Mouse (Mus musculus) megakaryocyte progenitor cell, adult 5-6 weeks (primary cell): ENCODE data around the gene Spock3. TPM values are rescaled to one million over a fixed set of nuclear protein-coding genes. Genes with fewer than 3 reads are reported as not detected.
"Not testable (repeated sequence)": the region's sequence is repeated elsewhere in the genome, so short reads cannot be mapped to it uniquely, and the experiment has no call there.

Experiments used
- ATAC-seq: replicated peaks from 2 replicates; pipeline ENCODE4 v1.8.0; 2016; ENCODE audit warnings: mild to moderate bottlenecking, moderate TSS enrichment, inconsistent platforms; ENCODE audit not compliant: poor library complexity
- total RNA-seq, 2 experiments: library from RNA; stranded (forward) in 1 of 2; stranded (reverse) in 1 of 2; fragments of 157-497, 149-512 nt in 1 of 2; fragments of 200-1000 nt in 1 of 2; gene quantifications; 2 replicates each; pipeline versions ENCODE4 v1.2.3 to v1.2.4; 2015 to 2017

Gene Spock3
- total RNA-seq (2015) (not detected in 2 replicates), total RNA-seq (2017) (not detected in 2 replicates)

DNA sequence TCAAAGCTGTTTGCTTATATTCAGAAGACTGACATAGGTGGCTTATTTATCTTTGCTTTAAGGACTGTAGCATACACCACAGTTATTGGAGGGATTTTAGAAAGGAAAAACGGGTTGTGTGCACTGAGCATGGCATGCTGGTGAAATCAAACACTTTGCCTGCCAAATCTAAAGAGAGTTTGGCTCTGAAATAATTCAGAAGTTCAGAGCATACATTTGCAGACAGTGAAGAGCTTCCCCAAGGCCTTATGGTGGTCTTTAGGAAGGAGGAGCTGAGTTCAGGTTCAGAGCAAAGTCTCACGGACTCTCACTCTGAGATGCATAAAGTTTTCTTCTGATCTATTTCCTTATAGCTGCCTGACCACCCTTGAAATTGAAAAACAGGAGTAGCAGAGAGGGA lies at the start of gene Spock3:
Gene Spock3, plus strand, starts transcription at position 301 of the 400 bp plus-strand sequence.
- no peak for ATAC-seq

DNA sequence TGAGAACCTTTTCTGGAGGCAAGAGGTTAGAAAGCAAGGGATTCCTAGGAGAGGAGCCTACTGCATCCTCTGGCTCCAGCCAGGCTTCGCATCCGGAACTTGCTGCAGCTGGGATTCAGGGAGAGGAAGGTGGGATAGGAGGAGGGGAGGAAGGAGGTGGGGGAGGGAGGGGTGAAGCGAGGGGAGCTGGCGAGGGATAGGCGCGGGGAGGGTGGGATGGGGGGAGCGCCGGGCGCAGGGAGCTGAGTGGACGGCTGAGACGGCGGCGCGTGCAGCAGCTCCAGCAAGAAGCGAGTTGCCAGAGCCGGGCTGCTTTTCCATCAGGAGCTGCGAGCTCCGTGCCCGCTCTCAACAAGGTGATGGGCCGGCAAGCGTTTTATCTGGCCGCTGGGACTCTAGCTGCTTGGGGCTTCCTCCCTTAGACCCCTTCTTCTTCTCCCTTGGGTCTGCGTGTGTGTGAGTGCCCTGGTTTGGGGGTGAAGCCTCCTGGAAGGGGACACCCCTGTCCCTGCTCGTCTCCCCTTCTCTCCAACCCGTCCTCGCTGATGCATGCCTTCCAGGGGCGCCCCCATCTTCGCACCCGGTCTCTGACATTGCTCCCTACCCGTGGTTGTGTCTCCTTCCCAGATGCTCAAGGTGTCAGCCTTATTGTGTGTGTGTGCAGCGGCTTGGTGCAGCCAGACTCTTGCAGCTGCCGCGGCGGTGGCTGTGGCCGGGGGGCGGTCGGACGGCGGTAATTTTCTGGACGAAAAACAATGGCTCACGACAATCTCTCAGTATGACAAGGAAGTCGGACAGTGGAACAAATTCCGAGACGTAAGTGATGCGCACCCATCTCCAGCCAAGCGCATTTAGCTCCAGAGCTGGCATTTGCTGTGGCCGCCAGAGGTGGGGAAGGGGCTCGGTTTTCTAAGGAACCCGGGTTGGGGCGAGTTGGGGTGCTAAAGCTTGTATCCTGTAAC lies 645 bp downstream of the Spock3 start:
- ATAC-seq, result 0 out of 2 replicates have a peak, but pooled peaks have one; percentile 14

DNA sequence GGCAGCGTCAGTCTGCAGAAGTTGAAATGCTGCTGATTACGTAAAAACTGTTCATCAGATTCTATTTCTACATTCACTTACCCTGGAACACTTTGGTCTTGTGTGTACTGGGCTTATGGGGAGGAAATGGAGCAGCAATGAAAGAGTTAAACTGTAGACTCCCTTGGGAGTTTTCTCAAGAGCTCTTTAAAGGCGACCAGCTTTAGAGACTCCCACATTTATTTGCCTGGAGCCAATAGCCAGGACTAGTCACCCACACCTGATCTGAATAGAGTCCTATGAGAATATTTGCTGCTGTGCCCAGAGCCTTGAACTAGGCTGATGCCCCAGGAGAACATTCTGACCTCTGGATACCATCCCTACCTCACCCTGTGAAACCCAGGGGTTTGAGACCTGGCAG lies 1.7 kb downstream of the Spock3 start:
- ATAC-seq, result no peak

DNA sequence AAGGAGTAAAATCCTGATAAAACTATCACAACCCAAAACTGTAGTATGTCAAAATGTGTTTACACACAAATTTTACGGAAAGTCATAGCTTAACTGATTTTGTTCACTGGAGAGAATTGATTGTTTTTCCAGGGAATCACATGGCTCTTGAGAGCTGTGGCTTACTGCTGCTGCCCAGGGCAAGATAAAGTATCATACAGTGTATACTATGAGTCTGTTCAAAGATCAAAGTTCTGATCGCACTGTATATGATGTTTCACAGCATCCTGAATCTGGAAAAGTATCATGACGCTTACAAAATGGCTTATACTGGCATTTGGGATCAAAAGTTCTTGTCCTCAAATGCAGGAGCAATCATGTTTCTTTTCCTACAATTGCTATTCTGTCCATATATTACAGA lies 11.8 kb downstream of the Spock3 start:
- ATAC-seq, result no peak

DNA sequence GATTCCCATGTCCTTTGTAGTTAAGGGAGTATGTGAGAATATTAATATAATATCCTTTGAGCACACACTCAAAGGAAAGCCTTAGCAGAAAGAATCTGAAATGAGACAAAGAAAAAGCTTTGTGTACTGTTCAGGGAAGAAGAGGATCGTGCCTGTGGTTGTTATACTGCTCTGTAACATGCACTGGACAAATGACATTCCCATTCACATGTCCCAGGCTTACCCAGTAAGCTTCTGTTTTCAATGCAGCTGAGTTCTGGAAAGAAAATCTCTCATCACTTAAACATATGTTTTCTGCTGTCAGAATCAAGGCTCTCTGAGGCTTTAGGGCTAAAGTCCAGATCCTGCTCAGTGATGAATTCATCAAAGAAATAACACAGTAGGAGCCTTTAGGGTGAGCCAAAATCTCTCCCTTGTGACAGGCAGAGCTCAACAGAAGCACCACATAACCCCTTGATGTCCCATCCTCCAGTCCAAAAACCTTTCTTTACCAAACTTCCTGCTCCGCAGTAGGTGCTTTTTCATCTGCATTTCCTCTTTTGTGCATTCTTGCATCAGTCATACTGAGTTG lies 19.1 kb downstream of the Spock3 start:
- no peak for ATAC-seq

DNA sequence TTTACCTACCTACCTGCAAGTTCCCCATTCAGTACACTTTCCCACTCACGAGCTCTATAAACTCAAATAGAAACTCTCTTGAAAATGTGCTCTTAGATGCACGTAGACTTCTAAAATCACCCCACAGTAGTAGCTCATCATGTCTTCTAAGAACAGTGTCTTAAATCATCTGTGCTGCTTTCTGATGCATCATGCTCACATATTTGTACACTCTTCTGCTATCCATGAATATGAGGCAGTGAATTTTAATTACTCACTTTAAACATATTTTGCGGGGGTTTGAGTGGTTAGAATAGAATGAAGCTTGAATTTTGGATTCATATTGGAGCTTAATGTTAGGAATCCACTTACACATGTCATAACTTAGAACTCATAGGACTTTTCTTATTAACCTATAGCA lies 138.2 kb downstream of the Spock3 start:
- ATAC-seq, result no peak

DNA sequence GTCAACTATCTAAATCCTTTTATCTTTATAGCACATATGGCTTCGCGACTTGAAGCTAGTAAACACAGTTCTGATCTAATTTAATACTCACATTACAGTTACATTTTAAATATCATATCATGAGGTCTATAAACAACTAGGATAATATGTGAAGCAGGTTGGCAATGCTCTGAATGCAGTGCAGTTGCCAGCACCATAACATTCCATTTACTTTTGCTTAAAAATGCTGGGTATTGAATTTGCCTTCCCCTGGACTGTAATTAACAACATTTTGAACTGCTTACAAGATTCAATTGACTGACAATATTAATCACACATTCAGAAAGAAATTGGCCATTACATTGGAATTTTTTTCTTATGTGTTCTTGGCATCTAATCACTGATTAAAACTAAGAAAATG lies 147.4 kb downstream of the Spock3 start:
- ATAC-seq, result no peak

DNA sequence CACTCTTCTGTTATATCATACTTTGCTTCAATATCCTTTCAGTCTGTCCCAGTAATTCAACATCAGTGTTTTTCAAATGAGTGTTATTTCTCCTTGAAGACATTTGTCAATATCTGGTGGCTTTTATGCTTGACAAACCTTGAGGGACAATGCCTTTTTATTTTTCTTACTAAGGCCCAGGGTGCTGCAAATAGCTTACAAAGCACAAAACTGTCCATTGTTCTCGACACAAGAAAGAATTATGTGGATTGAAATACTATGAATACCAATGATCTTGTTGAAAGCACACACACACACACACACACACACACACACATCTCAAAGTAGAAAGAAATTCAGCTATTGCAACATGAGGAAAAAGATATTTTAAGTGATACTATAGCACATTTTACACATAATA lies 159.0 kb downstream of the Spock3 start:
- ATAC-seq, result no peak

DNA sequence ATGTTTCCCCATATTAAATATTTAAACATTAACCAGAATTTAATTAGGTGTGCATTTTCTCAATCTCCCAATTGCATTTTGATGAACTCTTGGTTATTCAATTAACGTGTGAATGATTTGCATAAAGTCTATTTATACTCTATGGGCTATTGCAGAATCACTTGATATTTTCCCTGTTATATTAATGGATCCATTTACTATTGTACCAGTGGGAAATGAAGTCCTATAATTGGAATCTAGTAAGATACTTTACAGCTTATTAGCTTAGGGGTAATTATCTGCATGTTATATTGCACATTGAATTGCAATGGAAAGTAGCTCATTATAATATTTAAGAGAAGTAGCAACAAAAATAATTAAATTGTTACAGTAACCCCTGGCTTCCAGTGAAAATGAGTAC lies 162.1 kb downstream of the Spock3 start:
- ATAC-seq, result no peak

DNA sequence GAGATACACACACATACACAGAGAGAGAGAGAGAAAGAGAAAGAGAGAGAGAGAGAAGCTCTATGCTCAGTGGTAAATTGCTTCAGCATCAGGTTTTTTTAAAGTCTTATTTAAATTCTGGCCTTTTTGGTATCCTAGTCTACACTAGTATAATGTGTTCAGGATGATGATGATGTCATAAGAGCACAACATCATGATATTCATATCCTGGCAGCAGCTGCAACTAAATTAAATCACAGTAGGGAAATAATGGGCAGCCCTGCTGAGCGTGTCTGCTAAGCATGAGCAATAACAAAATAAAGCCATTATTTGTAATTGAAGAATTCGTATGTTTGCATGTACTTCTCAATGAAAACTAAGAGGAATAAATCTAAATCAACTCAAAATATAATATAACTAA lies 169.7 kb downstream of the Spock3 start:
- no peak for ATAC-seq

DNA sequence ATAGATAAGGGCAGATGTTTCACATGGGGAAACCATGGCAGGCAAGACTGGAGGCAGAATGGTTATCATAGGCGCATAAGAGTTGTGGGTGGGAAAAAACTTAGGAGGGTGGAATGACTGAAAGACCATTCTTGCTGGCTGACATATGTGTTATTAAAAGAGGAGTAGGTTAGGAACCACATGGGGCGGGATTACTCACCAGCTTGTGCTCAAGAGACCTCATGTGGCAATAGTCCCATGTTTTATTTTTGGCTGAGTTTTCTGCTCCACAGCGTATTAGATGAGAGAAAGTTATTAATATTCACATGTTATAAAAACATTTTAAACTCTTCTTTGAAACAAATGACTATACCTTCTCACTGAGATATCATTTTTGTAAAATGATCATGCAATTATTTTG lies 184.6 kb downstream of the Spock3 start:
- ATAC-seq, result no peak

DNA sequence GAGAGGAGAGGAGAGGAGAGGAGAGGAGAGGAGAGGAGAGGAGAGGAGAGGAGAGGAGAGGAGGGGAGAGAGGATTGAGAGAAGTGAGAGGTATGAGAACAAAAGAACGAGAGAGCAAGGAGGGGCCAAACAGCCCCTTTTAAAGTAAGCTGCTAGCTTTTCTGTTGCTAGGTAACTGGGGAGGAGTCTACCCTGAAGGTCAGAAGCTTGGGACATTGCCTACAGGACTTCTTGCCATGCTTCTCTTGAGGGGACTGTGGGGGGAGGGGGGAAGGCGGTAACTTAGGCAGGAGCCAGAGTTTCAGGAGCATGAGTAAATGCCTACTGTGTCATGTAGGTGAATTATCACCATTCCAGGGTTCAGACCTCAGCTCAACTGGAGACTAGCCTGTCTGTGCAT lies 213.1 kb downstream of the Spock3 start:
- ATAC-seq, result not testable (repeated sequence)

DNA sequence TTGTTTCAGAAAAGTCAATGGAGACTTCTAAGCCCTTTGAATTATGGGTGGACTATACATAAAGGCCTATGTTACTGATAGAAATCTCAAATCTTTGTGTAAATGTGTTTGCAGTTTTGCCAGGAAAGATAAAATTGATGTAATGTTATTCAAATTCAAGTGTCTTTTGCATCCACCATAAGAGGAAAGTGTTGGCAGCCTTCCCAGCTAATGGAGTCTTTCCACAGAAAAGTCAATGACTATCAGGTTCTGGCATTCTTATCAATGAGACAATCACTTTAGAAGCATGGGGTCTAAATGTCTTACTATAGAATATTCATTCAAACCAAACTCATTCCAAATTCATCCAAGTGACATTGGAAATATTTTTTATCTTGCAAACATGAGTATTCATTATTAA lies 214.5 kb downstream of the Spock3 start:
- ATAC-seq, result no peak

DNA sequence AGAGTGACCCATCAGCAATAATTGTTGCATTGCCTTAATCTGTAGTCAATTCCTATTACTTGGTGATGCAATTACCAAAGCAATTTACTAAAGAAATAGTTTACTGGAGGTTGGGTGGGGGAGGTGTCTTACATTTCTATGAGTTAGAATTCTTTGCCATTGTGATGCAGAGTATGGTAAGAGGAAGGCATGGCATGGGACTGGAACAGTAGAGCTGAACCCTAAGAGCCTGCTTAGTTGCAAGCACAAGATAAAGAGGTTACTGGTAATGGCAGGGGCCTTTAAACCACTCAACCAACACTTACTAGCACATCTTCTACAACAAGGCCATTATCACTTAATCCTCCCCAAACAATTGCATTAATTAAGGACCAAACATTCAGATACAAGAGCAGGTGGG lies 219.1 kb downstream of the Spock3 start:
- ATAC-seq, result no peak

DNA sequence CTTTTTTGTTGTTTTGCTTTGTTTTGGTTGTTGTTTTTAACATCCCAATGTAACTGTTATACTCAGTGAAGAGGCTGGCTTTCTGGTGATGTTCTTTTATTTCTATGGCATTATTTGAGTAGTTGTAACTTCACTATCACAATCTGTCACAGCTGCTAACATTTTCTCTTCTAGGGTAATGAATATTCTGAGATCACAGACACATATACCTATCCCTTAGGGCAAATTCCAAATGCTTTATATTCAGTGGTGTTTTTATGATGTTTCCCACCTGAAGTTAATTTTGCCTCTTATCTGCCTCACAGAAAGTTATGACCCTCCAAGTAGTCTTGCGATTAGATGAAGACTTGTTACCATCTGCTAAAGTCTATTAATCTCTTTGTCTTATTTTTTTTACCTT lies 230.5 kb downstream of the Spock3 start:
- ATAC-seq, result no peak

DNA sequence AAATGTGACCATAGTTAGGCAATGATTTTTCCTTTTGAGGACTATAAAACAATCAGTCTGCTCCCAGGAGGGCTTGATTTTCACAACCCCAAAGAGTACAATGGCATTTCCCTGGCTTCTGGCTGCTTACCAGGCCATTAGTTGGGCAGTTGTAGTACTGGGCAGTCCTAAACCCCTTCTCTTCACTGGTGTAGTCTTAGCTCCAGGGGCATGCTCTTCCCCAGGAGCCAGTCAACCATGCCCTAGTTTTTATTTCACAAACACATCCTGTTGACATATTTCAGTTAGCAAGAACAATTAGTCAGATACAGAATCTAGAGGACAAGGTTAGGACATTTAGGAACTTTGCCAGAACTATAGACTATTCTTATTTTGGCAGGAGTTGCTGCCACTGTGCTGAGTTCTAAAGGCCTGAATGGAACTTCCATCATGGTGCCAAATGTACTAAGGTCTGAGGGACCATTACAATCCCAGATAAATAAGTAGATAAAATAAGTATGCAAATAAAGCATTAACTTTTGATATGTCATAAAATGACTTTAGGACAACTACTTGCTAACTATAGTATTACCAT lies 308.1 kb downstream of the Spock3 start:
- ATAC-seq, result no peak

DNA sequence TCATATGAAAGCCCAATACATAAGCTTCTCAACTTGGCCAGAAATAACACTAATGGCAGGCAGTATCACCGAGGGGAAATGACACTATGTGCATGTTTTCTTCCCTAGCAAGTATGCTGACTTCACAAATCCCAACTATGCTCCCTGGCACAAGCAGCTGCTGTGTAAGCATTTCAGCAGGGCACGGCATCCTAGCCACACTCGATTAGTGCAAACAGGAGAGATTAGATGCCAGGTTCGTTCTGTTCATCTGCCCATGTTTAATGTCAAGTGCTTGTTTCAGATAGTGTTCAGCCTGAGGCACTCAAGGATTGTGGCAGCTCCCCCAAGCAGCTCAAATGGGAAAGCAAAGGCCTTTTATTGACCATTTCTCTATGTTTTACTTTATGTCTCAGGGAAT lies 311.7 kb downstream of the Spock3 start:
- no peak for ATAC-seq

DNA sequence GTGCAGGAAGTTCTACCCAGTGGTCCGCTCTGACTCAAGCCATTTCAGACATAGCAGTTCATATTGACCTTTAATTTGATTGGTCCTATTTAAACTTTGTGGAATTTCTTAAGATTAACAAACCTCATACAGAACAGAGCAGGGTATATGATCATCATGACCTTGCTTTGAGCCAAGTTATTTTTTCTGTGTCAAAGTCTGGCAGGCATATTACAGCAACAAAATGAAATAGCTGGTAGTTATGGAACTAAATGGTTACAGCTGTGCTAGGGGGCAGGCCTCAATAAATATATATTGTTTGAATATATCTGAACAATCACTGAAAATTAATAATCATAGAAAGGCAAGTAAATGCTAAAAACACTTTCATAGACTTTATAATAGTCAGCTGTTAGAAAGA lies 384.6 kb downstream of the Spock3 start:
- ATAC-seq, result no peak

DNA sequence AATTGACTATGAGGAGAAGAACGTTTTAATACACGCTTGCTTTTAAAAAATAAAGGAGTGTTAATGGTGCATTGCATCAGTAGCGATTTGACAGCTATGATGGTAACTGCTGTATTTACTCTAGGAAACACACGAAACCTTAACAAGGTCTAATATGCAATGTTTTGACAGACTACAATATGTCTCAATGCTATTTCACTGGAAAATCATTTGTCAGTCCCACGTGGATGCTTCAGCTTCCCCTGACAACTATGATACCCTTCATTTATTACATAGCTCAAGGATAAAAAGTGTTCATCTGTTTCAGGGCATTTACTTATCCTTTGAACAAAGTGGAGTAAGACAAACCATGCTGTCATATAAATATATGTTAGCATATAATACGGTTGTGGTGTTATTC lies 417.8 kb downstream of the Spock3 start:
- no peak for ATAC-seq

DNA sequence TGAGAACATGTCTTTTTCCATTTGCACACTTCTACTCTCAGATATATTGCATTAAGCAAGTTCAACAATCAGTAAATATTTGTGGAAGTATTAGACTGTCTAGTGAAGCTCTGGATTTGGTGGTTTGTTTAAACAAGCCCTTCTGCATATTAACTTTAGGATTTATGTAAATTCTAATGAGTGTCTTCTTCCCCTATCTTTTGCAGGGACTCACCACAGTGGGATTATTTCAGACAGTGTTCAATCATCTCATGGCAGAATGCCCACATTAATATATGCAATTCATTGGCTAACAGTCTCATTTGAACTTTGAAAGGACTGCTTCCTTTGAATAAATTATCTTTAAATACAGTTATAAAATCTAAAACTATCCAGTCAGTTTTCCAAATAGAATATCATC lies 446.9 kb downstream of the Spock3 start:
- no peak for ATAC-seq
